Mouse (Mus musculus): ENCODE results near the gene Mcat.

The Mcat gene

DNA sequence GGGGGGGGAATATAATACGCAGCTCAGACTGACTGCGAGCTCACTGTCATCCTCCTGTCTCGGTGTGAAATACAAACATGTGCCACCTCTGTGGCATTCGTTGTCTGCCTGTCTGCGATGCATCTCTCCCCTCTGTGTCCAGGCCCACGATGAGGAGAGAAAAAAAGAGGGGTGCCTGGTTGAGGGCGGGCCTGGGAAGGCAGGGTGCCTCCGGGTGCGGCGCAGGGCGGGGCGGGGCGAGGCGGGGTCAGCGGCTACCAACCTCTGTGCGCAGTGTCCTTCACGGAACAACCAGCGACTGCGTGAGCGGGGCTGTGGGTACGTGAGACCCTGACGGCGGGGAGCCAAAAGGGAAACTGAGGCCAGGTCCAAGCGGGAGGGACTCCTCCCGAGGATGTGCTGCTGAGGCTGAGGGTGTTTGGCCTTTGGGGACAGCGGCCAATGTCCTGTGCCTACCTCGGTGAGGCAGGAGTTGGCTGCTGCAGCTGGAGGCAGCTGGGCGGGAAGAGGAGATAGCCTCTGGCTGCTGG, at the start of gene Mcat, which contains the start of gene Tspo:
TSS of gene Mcat (minus strand) at position 461 of the 530 bp plus-strand sequence.
TSS of gene Tspo (plus strand) at position 266 of the 530 bp plus-strand sequence.
- no peak for DNase-seq (ENCODE audit: low spot score)

DNA sequence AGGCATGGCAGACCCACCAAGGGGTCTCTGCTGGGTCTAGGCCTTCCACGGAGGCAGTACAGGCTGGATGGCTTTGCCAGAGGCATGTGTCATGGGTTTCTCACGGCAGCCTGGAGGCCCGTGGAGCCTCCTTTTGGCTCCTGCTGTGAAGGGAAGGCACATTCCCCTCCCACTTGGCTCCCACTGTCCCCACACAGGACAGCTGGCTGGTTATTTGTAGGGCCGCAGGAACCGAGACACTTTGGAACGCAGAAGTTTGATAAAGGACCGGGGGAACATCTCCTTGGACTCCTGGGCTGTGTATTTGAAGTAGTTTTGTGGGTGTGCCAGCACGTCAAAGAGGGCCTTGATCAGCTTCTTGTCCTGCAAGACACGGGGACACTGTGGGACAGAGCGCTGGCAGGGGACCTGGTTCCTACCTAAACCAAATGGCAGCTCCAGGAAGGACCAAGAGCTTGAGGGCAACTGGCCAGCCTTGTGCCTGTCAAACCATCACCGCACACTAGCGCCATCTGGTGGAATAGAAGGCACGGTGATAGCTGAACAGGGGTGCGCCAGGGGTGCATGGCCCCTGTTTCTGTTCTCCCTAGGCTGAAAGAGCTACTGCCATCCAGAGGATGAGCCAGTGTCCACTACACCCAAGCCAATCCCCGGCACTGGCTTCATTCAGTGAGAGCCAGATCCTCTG, 43.7 kb upstream of the Mcat start:
- DNase-seq (ENCODE audit: low spot score) = peak; percentile 56

DNA sequence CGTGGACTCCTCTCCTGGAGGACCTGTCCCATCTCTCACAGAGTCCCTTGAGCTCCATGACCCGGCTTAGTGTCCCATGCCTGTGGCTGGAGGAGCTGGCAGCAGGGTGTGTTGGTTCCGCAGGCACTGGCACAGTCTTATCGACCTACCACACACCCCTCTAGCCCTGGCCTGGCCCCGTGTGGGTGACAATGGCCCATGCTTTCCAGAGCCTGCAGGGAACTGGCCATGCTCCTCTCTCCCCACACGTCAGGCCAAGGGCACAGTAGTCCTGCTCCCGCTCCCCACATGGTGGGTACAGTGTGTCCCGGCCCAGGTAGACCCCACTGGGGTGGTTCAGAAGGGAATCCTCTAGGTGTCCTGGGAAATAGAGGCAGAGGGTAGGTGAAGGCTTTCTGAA, 43.1 kb upstream of the Mcat start:
- no peak for DNase-seq (ENCODE audit: low spot score)

DNA sequence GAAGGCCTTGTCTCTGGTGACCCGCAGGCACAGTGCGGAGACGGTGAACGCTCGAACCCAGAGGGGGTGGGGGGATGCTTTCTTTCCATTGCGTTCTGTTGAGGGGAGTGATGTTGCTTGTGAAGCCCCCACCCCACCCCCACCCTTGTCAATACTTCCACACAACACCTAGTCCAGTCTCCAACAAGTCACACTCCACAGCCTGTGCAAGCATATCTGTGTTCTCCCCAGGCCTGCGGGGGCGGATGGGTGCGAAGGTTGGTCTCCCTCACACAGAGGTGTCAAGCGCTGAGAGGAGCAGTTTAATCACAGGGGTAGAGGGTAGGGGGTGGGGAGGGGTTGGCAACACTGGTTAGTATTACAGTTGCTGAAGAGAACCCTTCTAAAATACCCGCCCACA, 42.6 kb upstream of the Mcat start:
- DNase-seq (ENCODE audit: low spot score) = no peak

DNA sequence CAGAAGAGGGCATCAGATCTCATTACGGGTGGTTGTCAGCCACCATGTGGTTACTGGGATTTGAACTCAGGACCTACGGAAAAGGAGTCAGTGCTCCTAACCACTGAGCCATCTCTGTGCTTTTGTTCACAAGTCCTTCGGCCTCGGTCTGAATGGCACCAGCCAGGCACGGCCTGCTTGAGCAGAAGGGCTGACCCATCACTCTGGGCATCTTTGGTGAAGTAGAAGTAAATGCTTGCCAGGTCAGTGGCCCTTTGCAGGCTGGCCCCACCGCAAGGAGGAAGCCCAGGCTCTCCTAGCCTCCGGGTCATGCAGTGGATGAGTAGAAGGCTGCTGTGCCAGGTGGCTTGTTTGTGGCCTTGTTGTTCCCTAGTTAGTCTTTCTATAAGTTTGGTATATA, 39.8 kb upstream of the Mcat start:
- DNase-seq (ENCODE audit: low spot score) = no peak

DNA sequence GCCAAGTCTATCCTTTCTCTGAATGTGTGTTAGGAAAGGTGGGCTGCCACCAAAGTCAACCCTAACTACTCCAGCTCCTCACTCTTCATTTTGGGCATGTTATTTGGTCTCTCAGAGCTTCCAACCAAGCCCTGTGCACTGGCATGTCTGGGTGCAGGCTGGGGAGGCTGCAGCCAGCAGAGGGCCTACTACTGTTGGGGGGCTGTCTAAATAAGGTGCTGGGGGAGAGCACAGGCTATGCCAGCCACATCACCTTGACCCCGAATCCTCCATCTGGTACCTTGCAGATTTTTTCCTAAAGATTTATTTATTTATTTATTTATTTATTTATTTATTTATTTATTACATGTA, 39.4 kb upstream of the Mcat start:
- DNase-seq (ENCODE audit: low spot score) = no peak

DNA sequence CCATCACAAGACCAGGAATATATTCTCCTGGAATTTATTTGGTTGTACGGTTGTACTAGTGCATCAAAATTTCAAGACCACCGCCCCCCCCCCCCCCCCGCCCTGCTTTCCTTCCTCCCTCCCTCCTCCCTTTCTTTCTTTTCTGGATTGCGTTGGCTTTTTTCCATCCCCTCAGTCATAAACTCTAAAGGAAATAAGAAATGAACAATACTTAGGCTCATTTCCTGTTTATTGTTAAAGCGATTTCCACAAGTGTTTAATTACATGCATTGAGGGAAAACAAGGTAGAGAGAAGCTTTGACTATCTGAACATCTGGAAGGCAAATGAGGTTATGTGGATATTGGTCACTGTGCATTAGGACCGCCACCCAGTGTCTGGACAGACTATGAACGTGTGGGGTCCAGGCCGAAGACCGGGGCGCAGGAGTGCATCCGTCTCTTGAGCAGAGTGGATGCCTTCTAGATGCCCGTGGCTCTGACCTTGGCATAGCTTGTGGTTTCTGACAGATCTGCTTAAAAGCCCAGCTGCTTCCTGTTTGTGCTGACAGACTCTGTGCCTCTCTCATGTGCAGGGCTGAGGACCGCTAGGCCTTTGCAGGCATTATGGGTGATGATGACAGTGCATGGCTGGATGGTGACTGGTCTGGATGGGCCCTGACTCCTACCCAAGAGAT, 38.9 kb upstream of the Mcat start:
- DNase-seq (ENCODE audit: low spot score) = no peak

DNA sequence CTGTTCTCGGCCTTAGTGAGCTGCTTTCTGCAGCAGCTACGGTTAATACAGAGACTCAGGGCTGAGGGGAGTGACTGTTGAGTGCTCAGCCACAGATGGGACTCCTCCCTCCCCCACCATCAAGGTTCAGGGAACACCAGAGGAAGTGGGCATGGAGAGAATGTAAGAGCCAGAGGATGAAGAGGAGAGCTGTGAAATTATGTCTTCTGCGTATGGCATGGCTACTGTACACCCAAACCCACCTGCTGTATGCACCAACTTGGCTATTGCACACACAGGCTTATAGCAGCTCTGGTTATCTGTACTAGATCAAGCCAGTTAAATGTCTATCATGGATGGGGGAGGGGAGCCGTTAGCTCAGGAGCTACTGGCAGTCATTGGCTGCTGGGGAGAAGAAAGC, 37.6 kb upstream of the Mcat start:
- no peak for DNase-seq (ENCODE audit: low spot score)

DNA sequence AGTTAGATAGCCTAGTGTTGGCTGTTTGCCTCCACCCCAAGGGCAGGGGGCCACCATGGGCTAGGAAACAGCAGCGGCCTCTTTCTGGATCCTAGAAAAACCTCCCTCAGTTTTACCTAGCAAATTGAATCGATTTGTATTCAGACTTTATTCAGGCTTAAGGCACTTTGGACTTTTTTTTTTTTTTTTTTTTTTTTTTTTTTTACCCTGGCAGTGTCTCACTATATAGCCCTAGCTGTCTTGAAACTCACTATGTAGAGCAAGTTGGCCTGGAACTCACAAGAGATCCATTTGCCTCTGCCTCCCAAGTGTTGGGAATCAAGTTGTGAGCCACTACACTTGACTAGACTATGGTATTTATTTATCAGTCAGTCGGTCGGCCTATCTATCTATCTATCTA, 33.2 kb upstream of the Mcat start:
- DNase-seq (ENCODE audit: low spot score) = no peak

DNA sequence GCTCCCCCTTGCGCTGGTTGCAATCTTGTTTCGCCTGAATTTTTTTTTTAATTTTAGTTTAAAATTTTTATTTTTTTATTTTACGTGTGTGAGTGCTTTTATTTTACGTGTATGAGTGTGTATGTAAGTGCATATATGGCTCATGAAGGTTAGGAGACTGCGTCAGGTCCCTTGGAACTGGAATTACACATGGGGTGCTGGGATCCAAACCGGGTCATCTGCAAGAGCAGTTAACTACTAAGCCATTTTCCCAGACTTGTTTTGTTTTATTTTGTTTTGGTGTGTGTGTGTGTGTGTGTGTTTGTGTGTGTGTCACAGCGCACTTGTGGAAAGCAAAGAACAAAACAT, 31.8 kb upstream of the Mcat start:
- DNase-seq (ENCODE audit: low spot score) = no peak

DNA sequence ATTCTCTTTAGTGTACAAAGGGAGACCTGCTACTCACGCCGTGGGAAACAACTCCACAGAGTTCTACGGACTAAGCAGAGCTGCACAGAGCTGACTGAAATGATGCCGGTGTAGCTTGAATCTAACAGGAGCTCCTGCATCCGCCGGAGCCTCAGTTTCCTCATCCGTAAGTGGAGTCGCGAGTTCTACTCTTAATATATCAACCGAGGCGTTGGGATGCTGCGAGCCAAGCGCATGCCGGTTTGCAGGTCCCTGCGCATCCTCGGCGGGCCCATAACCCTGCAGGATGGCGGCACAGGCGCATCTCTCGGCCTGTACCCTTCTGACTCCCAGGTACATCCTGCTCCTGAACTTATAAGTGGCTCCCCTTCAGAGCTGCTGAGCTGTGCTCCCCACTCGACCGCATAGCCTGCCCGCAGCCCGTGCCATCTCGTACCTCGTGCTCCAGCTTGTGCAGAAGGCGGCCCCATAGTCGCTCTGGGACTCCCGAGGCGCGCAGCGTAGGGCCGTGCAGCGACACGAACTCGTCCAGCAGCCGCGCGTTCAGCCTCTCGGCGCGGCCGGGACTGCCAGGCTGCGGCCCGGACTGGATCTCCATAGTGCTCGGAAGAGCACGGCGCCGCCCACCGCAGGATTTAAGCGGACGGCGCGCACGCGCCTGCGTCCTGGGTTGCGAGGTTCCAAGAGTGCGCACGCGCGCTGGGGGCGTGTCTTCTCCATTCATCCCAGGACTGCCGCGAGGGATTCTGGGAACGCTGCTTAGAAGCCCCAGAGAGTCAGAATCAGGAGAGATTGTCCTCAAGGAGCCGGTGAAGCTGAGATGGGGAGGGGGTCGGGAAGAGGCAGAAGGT, 31.2 kb upstream of the Mcat start, which contains the start of gene Ttll12:
TSS of gene Ttll12 (minus strand) at position 645 of the 851 bp plus-strand sequence.
- peak; percentile 93 for DNase-seq (ENCODE audit: low spot score)

DNA sequence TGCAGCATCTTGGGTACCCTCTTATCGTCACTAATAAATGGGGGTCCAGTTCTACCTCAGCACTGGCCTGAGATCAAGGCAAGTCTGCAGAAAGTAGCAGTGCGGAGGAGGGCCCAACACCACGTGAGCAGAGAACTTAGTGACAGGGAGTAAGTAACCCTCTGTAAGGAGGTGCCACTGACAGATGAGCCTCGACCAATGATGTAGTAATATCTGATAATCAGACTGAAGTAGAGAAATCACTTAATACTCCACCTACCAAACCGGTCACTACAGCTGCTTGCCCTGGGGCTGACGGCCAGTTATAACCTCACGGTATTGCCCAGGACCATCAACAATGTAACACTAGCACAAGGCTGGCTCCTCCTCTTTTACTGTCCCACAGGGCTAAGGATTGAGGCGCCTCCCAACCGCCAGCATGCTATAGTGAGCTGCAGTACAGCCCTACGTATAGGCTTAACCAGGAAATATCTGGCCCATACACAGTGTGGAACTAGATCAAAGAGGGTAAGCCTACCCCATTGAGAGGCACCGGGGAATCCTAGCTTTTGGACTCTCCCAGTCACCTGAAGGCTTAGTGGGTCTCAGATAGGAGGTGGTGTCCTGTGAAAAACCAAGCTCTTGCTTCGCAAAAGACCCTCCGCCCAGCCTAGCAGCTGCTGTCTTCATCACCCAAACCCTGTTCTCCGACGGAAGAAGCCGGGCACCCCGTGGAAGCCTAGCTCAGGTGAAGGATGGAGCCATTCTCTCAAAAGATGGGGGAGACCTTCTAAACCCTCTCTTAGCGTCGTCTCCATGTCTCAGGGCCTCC, 30.3 kb upstream of the Mcat start:
- no peak for DNase-seq (ENCODE audit: low spot score)

DNA sequence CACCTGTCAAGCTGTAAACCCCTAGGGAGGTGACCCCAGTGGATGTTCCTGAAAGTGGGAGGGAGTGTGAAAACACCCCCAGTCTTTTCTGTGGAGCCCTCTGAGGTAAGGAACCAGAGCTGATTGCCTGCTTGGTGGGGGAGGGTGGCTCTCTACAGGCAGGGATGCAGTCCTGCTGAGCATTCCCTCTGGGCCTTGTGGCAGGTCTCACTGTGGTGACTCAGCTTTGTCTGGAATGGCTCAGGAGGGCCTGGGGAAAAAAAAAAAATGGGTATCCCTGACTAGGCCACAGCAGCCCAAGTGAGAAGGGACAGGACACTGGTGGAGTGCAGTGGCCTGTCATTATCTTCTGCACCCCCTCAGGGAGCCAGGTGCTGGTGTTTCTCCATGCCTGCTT, 29.6 kb upstream of the Mcat start:
- DNase-seq (ENCODE audit: low spot score) = no peak

DNA sequence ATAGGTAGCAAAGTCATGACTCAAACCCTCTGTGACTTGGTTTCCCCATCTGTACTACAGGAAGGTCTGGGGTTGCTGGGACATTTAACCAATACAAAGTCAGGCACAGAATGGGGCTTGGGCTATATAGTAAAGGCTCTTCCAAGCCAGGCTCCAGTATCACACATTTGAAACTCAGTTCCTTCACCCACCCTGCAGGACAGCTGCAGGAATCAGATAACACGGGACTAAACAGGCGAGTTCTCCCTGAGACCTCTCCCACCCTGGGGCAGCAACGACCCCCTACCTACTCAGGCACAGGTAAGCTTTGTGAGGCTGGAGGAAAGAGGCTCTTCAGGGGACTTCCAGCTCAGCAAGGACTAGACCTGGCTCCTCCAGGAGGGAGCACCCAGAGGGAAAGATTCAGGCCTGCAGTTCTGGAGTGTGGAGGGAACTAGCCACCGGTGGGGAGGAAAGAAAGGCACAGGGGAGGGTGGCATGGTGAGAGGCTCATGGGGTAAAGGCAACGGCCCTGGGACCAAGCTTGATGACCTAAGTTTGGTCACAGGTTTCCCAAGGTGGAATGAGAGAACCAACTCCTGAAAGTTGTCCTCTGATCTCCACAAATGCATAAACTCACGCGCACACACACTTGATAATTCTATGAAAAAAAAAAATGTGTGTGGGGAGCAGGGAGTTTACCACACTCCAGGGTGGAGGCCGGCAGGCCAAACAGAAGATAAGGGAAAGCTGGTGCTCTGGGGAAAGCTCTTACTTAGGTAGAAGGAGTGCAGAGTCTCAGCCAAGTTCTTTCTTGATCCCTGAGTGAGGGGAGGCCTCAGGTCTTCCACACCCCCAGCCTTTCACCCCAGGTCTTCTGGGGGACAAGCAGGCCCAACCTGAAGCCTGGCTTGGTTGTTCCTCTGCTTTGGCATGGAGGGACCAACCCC, 28.9 kb upstream of the Mcat start:
- no peak for DNase-seq (ENCODE audit: low spot score)

DNA sequence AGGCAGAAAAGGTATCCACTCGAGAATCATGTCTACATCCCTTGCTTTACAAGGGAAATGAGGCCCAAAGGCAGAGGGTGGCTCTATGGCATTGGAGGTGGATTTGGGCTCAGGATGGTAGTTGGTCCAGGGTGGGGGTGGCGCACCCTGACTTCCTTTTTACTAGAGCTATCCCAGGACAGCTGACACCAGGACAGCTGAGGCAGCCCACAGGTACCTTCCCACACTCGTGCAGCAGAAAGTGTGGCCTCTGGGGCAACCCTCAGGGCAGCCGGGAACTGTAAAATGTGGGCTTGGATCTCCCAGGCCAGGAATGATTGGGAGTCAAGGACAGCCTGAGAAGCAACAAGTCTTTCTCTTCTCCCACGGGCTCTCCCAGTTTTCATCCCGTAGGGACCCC, 28.2 kb upstream of the Mcat start:
- DNase-seq (ENCODE audit: low spot score) = no peak

DNA sequence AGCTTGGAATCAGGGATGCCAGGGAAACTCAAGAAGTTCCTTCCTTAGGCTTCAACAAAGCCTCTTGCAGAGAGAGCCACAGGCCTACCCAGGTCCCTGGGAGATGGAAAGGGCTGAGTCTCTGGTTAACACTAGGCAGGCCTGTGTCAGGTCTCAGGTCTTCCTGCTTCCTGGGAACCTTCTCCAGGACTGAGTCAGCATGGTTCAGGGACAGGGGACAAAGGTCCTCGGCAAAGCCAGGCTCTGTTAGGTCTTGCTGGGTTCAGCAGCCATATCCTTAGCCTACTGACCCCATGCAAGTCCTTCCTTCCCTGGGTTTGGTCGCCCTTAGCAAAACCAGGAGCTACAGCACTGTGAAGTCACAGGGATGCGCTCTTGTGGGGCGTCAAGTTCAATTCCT, 27.3 kb upstream of the Mcat start:
- no peak for DNase-seq (ENCODE audit: low spot score)

DNA sequence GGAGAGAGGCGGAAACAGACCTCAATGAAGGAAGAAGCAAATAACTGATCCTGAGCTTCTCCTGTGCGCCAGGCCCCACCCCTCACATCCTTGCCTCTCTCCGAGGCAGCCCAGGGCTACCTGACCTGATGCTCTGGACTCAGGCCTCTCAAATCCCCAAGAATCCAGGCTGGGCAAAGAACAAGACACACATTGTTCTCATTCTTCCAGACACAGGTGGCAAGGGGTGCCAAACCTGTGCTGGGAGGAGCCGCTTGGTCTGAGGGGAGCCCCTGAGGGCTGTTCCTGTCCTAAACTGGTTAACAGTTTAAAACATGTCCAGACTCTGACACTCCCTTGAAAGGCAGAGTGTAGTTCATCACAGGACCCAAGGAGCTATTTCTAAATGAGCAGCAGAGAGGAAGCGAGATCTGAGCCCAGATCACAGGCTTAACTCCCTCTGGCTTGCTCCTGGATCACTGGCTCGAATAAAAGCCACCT, 21.2 kb upstream of the Mcat start:
- DNase-seq (ENCODE audit: low spot score) = no peak

DNA sequence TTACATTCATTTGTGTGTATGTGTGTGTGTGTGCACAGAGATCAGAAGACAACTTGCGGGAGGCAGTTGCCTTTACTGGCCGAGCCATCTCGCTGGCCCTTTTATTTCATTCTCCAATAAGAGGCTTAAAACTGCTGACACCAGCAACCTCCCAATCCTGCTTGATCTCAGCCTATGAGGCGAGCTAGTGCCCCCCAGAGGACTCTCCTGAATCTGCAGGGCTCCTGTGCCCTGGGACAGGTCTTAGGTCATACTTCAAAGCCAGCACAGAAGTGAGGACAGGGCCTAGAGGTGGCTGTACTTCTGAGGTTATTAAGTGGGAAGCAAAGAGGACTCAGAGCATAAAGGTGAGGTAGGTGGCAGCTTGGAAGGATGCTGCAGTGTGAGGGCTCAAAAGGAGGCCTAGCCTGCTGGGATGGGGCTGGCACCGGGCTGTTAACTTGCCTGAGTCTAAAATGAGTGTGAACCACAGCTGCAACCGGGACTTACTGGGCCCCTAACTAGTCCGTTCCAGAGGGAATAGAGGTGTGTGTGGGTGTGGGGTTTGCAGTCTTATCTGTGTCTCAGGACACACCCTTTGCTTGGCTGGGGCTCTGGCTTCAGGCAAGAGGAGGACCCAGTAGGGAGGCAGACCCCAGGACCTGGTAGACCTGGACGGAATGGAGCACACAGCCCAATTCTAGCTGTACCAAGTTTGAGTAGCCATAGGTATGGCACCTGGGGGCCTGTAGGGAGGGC, 20.0 kb upstream of the Mcat start:
- no peak for DNase-seq (ENCODE audit: low spot score)

DNA sequence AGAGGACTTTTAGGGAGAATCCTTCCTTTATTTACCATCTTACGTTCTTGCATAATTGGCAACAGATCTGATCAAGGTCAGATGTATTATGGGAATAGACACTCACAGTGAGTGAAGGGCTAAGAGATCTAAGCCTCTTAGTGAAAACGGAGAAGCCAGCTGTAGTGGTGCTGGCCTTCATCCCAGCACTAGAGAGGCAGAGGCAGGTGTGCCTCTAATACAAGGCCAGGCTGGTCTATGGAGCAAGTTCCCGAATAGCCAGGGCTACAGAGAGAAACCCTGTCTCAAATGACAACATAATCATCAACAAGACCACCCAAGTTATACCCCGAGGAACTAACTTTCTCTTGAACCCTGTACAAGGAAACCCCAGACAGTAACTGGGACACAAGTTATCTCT, 19.3 kb upstream of the Mcat start:
- DNase-seq (ENCODE audit: low spot score) = no peak

DNA sequence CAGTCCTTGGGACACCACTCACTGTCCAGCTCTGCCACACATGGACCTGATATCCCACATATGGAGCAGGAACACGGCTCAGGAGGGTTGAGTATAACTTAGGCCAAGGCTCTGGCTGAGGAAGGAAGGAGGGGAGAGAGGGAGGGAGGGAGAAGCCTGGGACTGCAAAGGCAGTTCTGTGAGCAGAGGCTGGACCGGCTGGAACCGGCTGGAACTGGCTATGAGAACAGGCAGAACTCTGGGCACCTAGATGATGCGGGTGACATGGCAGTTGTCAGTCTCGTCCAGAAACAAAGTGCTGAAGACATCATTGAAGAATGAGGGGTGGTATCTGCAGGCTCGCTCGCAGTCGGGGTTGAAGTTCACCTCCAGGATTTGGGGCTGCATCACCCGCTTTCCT, 13.1 kb upstream of the Mcat start:
- no peak for DNase-seq (ENCODE audit: low spot score)
